Mouse (Mus musculus) left cerebral cortex, adult 2 months (tissue): ENCODE measurements around the gene Prkcd. TPM values are rescaled to one million over a fixed set of nuclear protein-coding genes. Genes with fewer than 3 reads are reported as not detected.
"Not testable (repeated sequence)": the region's sequence is repeated elsewhere in the genome, so short reads cannot be mapped to it uniquely, and the experiment has no call there.

Source experiments
- DNase-seq, 2 experiments: peaks; one replicate each; pipeline ENCODE4 v3.0.0; 2021 to 2022; ENCODE audit warnings: low spot score in 2 of 2, mixed read lengths in 1 of 2; ENCODE audit errors: extremely low spot score in 1 of 2
- H3K27ac ChIP-seq: fragments of 200-600 bp; 2 replicates; pipeline ENCODE4 v1.8.1; 2022
- H3K4me3 ChIP-seq: fragments of 200-600 bp; 2 replicates; pipeline ENCODE4 v1.8.1; 2022
- CTCF ChIP-seq: fragments of 200-600 bp; IDR thresholded peaks from 2 replicates; pipeline ENCODE4 v1.8.1; 2022; ENCODE audit warnings: antibody characterized with exemption, mild to moderate bottlenecking, moderate library complexity
- intact Hi-C: fragments of 180-260 bp; cut with DNase I; formaldehyde crosslinking; loops from one replicate; pipeline ENCODE4 v1.15.1; 2025
- total RNA-seq, 2 experiments: library from RNA; stranded (reverse); gene quantifications; 2 replicates each; pipeline ENCODE4 v1.2.3; 2021

Gene Prkcd
- total RNA-seq, 2 experiments from 2014 or later: 10.5 to 16.1 TPM

- DNase-seq: peak in 1 of 2 experiments; percentile 4
- no peak overlapping the region for H3K27ac ChIP-seq
- no peak overlapping the region for H3K4me3 ChIP-seq
- intact Hi-C loops: no loop called here
- no peak for TF ChIP-seq CTCF
Observed at GRCm38 (mm10) chr14:30581238-30581637, 44.8 kb downstream of the Prkcd start.

- Histone ChIP-seq H3K27ac (no peak overlapping the region), H3K4me3 (no peak overlapping the region)
- TF ChIP-seq CTCF: no peak
- peak in 1 of 2 experiments; percentile 5 for DNase-seq
- intact Hi-C loops: no loop called here
Observed at GRCm38 (mm10) chr14:30579882-30580281, 46.1 kb downstream of the Prkcd start.

GRCm38 (mm10) chr14:30579180-30579579 is 46.8 kb downstream of the Prkcd start:
- no peak for TF ChIP-seq CTCF
- no peak for DNase-seq
- Histone ChIP-seq H3K4me3 (no peak overlapping the region), H3K27ac (no peak overlapping the region)
- intact Hi-C loops: no loop called here

GRCm38 (mm10) chr14:30577303-30578062 is 48.5 kb downstream of the Prkcd start:
- H3K27ac ChIP-seq, H3K4me3 ChIP-seq, DNase-seq, intact Hi-C loops: not testable (repeated sequence)

GRCm38 (mm10) chr14:30576260-30576659 is 49.8 kb downstream of the Prkcd start:
- intact Hi-C loops: no loop called here
- DNase-seq: no peak
- TF ChIP-seq CTCF: no peak
- Histone ChIP-seq H3K27ac (no peak overlapping the region), H3K4me3 (no peak overlapping the region)

- intact Hi-C loops: no loop called here
Observed at GRCm38 (mm10) chr14:30575791-30576190, 50.2 kb downstream of the Prkcd start.

GRCm38 (mm10) chr14:30573983-30574584 is 51.9 kb downstream of the Prkcd start:
- H3K4me3 ChIP-seq: no peak overlapping the region
- TF ChIP-seq CTCF: peak; percentile 100
- peak; percentile 72 to 83 for DNase-seq
- H3K27ac ChIP-seq: no peak overlapping the region
- intact Hi-C loops: loop anchor here (2.0 to 5.0 kb wide), 2 partner anchors 25 to 437 kb away; partner anchors contain the start of gene Tkt

More at GRCm38 (mm10) chr14:30575791-30576190, 50.2 kb downstream of the Prkcd start:
- TF ChIP-seq CTCF: no peak
- Histone ChIP-seq H3K4me3 (no peak overlapping the region), H3K27ac (no peak overlapping the region)
- no peak for DNase-seq

GRCm38 (mm10) chr14:30573235-30573634 is 52.8 kb downstream of the Prkcd start:
- DNase-seq: no peak
- TF ChIP-seq CTCF: no peak
- no peak overlapping the region for H3K4me3 ChIP-seq
- intact Hi-C loops: loop anchor here (2.0 to 5.0 kb wide), 2 partner anchors 24 to 436 kb away; partner anchors contain the start of gene Tkt
- no peak overlapping the region for H3K27ac ChIP-seq

GRCm38 (mm10) chr14:30572253-30572652 is 53.8 kb downstream of the Prkcd start:
- no peak overlapping the region for H3K4me3 ChIP-seq
- no peak for TF ChIP-seq CTCF
- no peak for DNase-seq
- intact Hi-C loops: loop anchor here (2.0 to 5.0 kb wide), 2 partner anchors 23 to 435 kb away; partner anchors contain the start of gene Tkt
- H3K27ac ChIP-seq: no peak overlapping the region

- no peak for TF ChIP-seq CTCF
- intact Hi-C loops: loop anchor here (5.0 kb wide), 1 partner anchor 433 kb away; no protein-coding TSS in a partner anchor
- no peak for DNase-seq
- H3K4me3 ChIP-seq: no peak overlapping the region
- no peak overlapping the region for H3K27ac ChIP-seq
Observed at GRCm38 (mm10) chr14:30570303-30570702, 55.7 kb downstream of the Prkcd start.

- intact Hi-C loops: no loop called here
- H3K4me3 ChIP-seq: no peak overlapping the region
- no peak for TF ChIP-seq CTCF
- no peak overlapping the region for H3K27ac ChIP-seq
- DNase-seq: no peak
Observed at GRCm38 (mm10) chr14:30568016-30568415, 58.0 kb downstream of the Prkcd start.

- no peak overlapping the region for H3K4me3 ChIP-seq
- H3K27ac ChIP-seq: no peak overlapping the region
- TF ChIP-seq CTCF: no peak
- intact Hi-C loops: no loop called here
- no peak for DNase-seq
Observed at GRCm38 (mm10) chr14:30566317-30566716, 59.7 kb downstream of the Prkcd start.

- Histone ChIP-seq H3K4me3 (no peak overlapping the region), H3K27ac (no peak overlapping the region)
- no peak for TF ChIP-seq CTCF
- DNase-seq: peak; percentile 26 to 52
- intact Hi-C loops: no loop called here
Observed at GRCm38 (mm10) chr14:30564451-30564850, 61.6 kb downstream of the Prkcd start.
